Mouse (Mus musculus) liver, embryonic 14.5 days (tissue): Measurements from ENCODE around the gene Cfap97d2.

Experiments used
- CTCF ChIP-seq: IDR thresholded peaks from 2 replicates; pipeline ENCODE4 v1.5.1; 2016; ENCODE audit warnings: antibody characterized with exemption, low read depth, control low read depth
- EP300 ChIP-seq: IDR thresholded peaks from 2 replicates; pipeline ENCODE4 v1.6.1; 2016; ENCODE audit warnings: antibody characterized with exemption, low read depth

- no peak for TF ChIP-seq EP300
- TF ChIP-seq CTCF = peak; percentile 37
Measured at GRCm38 (mm10) chr8:13676701-13677412, 28.8 kb upstream of the Cfap97d2 start.
